Mouse (Mus musculus) myocyte (in vitro differentiated cells): ENCODE measurements around the gene Mrps18c. TPM values are rescaled to one million over a fixed set of nuclear protein-coding genes. Genes with fewer than 3 reads are reported as not detected.

Experiments
- H3K27me3 ChIP-seq: one replicate; pipeline ENCODE4 v1.6.1; 2011; ENCODE audit not compliant: control insufficient read depth, insufficient read depth, insufficient read length
- H3K36me3 ChIP-seq: one replicate; pipeline ENCODE4 v1.6.1; 2011; ENCODE audit not compliant: control insufficient read depth, insufficient read depth
- H3K4me2 ChIP-seq: one replicate; pipeline ENCODE4 v1.6.1; 2011; ENCODE audit warnings: low read depth, control low read depth
- H3K4me3 ChIP-seq: one replicate; pipeline ENCODE4 v1.5.1; 2011; ENCODE audit warnings: mild to moderate bottlenecking, control low read depth, moderate library complexity
- H3K79me2 ChIP-seq: one replicate; pipeline ENCODE4 v1.6.1; 2011; ENCODE audit not compliant: control insufficient read depth, insufficient read depth
- H3ac ChIP-seq: one replicate; pipeline ENCODE4 v1.6.1; 2011; ENCODE audit not compliant: control insufficient read depth, insufficient read length
- CEBPB ChIP-seq: IDR thresholded peaks from 2 replicates; pipeline ENCODE4 v1.6.1; 2011; ENCODE audit warnings: mild to moderate bottlenecking, moderate library complexity; ENCODE audit not compliant: poor library complexity, insufficient read depth, severe bottlenecking
- E2F4 ChIP-seq: IDR thresholded peaks from one replicate; pipeline ENCODE4 v1.6.1; 2011; ENCODE audit warnings: mild to moderate bottlenecking, control low read depth, moderate library complexity; ENCODE audit not compliant: insufficient read depth
- MAX ChIP-seq: IDR thresholded peaks from one replicate; pipeline ENCODE4 v1.6.1; 2011; ENCODE audit warnings: low read depth, mild to moderate bottlenecking, control low read depth
- MYOD1 ChIP-seq, 3 experiments: IDR thresholded peaks; one replicate each; pipeline ENCODE4 v1.6.1; 2011; ENCODE audit warnings: control low read depth in 2 of 3, low read depth in 2 of 3, mild to moderate bottlenecking in 2 of 3, moderate library complexity in 1 of 3; ENCODE audit not compliant: insufficient read length in 2 of 3, control insufficient read depth in 1 of 3
- MYOG ChIP-seq, 3 experiments: IDR thresholded peaks; one replicate each; pipeline ENCODE4 v1.6.1; 2011; ENCODE audit warnings: control low read depth in 2 of 3, low read depth in 2 of 3, mild to moderate bottlenecking in 2 of 3; ENCODE audit not compliant: insufficient read length in 2 of 3, control insufficient read depth in 1 of 3, insufficient read depth in 1 of 3
- POLR2A ChIP-seq: IDR thresholded peaks from one replicate; pipeline ENCODE4 v1.6.1; 2011; ENCODE audit warnings: low read depth, mild to moderate bottlenecking, control low read depth, moderate library complexity; ENCODE audit not compliant: insufficient read length
- POLR2AphosphoS2 ChIP-seq: IDR thresholded peaks from one replicate; pipeline ENCODE4 v1.6.1; 2011; ENCODE audit warnings: low read depth, control low read depth; ENCODE audit not compliant: insufficient read length
- REST ChIP-seq: IDR thresholded peaks from one replicate; pipeline ENCODE4 v1.6.1; 2011; ENCODE audit warnings: mild to moderate bottlenecking, control low read depth, moderate library complexity; ENCODE audit not compliant: insufficient read depth, insufficient read length
- SRF ChIP-seq: IDR thresholded peaks from one replicate; pipeline ENCODE4 v1.6.1; 2011; ENCODE audit warnings: low read depth; ENCODE audit not compliant: control insufficient read depth, insufficient read length
- TCF12 ChIP-seq: IDR thresholded peaks from one replicate; pipeline ENCODE4 v1.6.1; 2011; ENCODE audit warnings: mild to moderate bottlenecking, control low read depth; ENCODE audit not compliant: poor library complexity, insufficient read depth, severe bottlenecking
- TCF3 ChIP-seq: IDR thresholded peaks from one replicate; pipeline ENCODE4 v1.6.1; 2011; ENCODE audit warnings: low read depth, control low read depth; ENCODE audit not compliant: insufficient read length
- USF1 ChIP-seq: IDR thresholded peaks from one replicate; pipeline ENCODE4 v1.6.1; 2011; ENCODE audit warnings: low read depth, mild to moderate bottlenecking, control low read depth, moderate library complexity
- polyA plus RNA-seq: library from polyadenylated mRNA; unstranded; fragments of >200 nt; fragmentation: generic; extraction: Trizol; gene quantifications from one replicate; pipeline ENCODE4 v1.2.1, GENCODE M21; 2012; ENCODE audit warnings: missing spikeins

Mrps18c gene
- polyA plus RNA-seq, 1 experiment, result 71.7 TPM

- Histone ChIP-seq H3K4me2 (no peak overlapping the region), H3K36me3 (peaks cover 5% of the 10 kb centered on the region), H3ac (no peak overlapping the region), H3K79me2 (no peaks in the 10 kb centered on the region), H3K4me3 (no peak overlapping the region), H3K27me3 (no peaks in the 10 kb centered on the region)
- no peak for TF ChIP-seq MYOD1 (IDR thresholded peaks at IDR 0.05; ENCODE audit: control insufficient read depth in 1 of 3, insufficient read length in 2 of 3, low read depth in 2 of 3)
Measured at GRCm38 (mm10) chr5:100776900-100777299, 21.5 kb upstream of the Mrps18c start.

GRCm38 (mm10) chr5:100779002-100779401 is 19.4 kb upstream of the Mrps18c start:
- Histone ChIP-seq H3K79me2 (no peaks in the 10 kb centered on the region), H3K4me3 (no peak overlapping the region), H3ac (no peak overlapping the region), H3K4me2 (no peak overlapping the region), H3K27me3 (no peaks in the 10 kb centered on the region), H3K36me3 (peaks cover 13% of the 10 kb centered on the region)
- TF ChIP-seq E2F4 (no peak), TCF12 (no peak), USF1 (no peak), POLR2AphosphoS2 (no peak), POLR2A (no peak), REST (no peak), MAX (no peak), MYOG (IDR thresholded peaks at IDR 0.05; ENCODE audit: control insufficient read depth in 1 of 3, insufficient read depth in 1 of 3, insufficient read length in 2 of 3, low read depth in 2 of 3) (no peak), MYOD1 (IDR thresholded peaks at IDR 0.05; ENCODE audit: control insufficient read depth in 1 of 3, insufficient read length in 2 of 3, low read depth in 2 of 3) (no peak), TCF3 (no peak), CEBPB (no peak), SRF (no peak)

GRCm38 (mm10) chr5:100787527-100787926 is 10.9 kb upstream of the Mrps18c start:
- H3K36me3 ChIP-seq, result peaks cover 22% of the 10 kb centered on the region
- H3K27me3 ChIP-seq, result no peaks in the 10 kb centered on the region
- no peaks in the 10 kb centered on the region for H3K79me2 ChIP-seq
- H3K4me3 ChIP-seq, result no peak overlapping the region
- H3ac ChIP-seq, result no peak overlapping the region
- no peak overlapping the region for H3K4me2 ChIP-seq
- TF ChIP-seq POLR2AphosphoS2 (no peak), POLR2A (no peak), USF1 (no peak), MYOG (IDR thresholded peaks at IDR 0.05; ENCODE audit: control insufficient read depth in 1 of 3, insufficient read depth in 1 of 3, insufficient read length in 2 of 3, low read depth in 2 of 3) (no peak), E2F4 (no peak)

- Histone ChIP-seq H3ac (no peak overlapping the region), H3K79me2 (peaks cover 1% of the 10 kb centered on the region), H3K4me3 (no peak overlapping the region), H3K4me2 (no peak overlapping the region), H3K36me3 (peaks cover 21% of the 10 kb centered on the region), H3K27me3 (no peaks in the 10 kb centered on the region)
- TF ChIP-seq E2F4, result no peak
- no peak for TF ChIP-seq TCF3
- TF ChIP-seq MAX, result no peak
- no peak for TF ChIP-seq MYOD1 (IDR thresholded peaks at IDR 0.05; ENCODE audit: control insufficient read depth in 1 of 3, insufficient read length in 2 of 3, low read depth in 2 of 3)
- no peak for TF ChIP-seq TCF12
- no peak for TF ChIP-seq POLR2A
- no peak for TF ChIP-seq SRF
- TF ChIP-seq POLR2AphosphoS2, result no peak
- TF ChIP-seq MYOG (IDR thresholded peaks at IDR 0.05; ENCODE audit: control insufficient read depth in 1 of 3, insufficient read depth in 1 of 3, insufficient read length in 2 of 3, low read depth in 2 of 3), result no peak
- TF ChIP-seq USF1, result no peak
- no peak for TF ChIP-seq REST
- TF ChIP-seq CEBPB, result no peak
Measured at GRCm38 (mm10) chr5:100792261-100792660, 6.2 kb upstream of the Mrps18c start.

GRCm38 (mm10) chr5:100794084-100794483 is 4.3 kb upstream of the Mrps18c start:
- Histone ChIP-seq H3K79me2 (peaks cover 6% of the 10 kb centered on the region), H3K4me2 (no peak overlapping the region), H3ac (no peak overlapping the region), H3K4me3 (no peak overlapping the region), H3K27me3 (no peaks in the 10 kb centered on the region), H3K36me3 (peaks cover 19% of the 10 kb centered on the region)
- no peak for TF ChIP-seq POLR2A
- TF ChIP-seq TCF12, result no peak
- no peak for TF ChIP-seq MAX
- TF ChIP-seq TCF3, result no peak
- no peak for TF ChIP-seq MYOD1 (IDR thresholded peaks at IDR 0.05; ENCODE audit: control insufficient read depth in 1 of 3, insufficient read length in 2 of 3, low read depth in 2 of 3)
- TF ChIP-seq CEBPB, result no peak
- TF ChIP-seq POLR2AphosphoS2, result no peak
- no peak for TF ChIP-seq SRF
- TF ChIP-seq REST, result no peak
- no peak for TF ChIP-seq MYOG (IDR thresholded peaks at IDR 0.05; ENCODE audit: control insufficient read depth in 1 of 3, insufficient read depth in 1 of 3, insufficient read length in 2 of 3, low read depth in 2 of 3)
- TF ChIP-seq E2F4, result no peak
- no peak for TF ChIP-seq USF1
